Mouse (Mus musculus) embryonic fibroblast, embryonic 13.5 days (primary cell): ENCODE results near the gene Ager. TPM values are rescaled to one million over a fixed set of nuclear protein-coding genes. Genes with fewer than 3 reads are reported as not detected.

Source experiments
- H3K27ac ChIP-seq: 2 replicates; pipeline ENCODE4 v1.5.1; 2012; ENCODE audit warnings: low read length, control low read depth, inconsistent platforms; ENCODE audit not compliant: insufficient read depth
- H3K4me1 ChIP-seq: 2 replicates; pipeline ENCODE4 v1.6.1; 2011; ENCODE audit warnings: low read length; ENCODE audit not compliant: control insufficient read depth, insufficient read depth
- H3K4me3 ChIP-seq: 2 replicates; pipeline ENCODE4 v1.5.1; 2011; ENCODE audit warnings: mild to moderate bottlenecking, control low read depth, low read length; ENCODE audit not compliant: insufficient read depth
- CTCF ChIP-seq: IDR thresholded peaks from 2 replicates; pipeline ENCODE4 v1.5.1; 2011; ENCODE audit warnings: mild to moderate bottlenecking, control low read depth, low read length, moderate library complexity, borderline replicate concordance; ENCODE audit not compliant: insufficient read depth
- POLR2A ChIP-seq: IDR thresholded peaks from 2 replicates; pipeline ENCODE4 v1.6.1; 2011; ENCODE audit warnings: low read depth, mild to moderate bottlenecking, control low read depth, low read length, moderate library complexity
- polyA plus RNA-seq: library from polyadenylated mRNA; stranded (reverse); fragments of >200 nt; gene quantifications from 2 replicates; pipeline ENCODE4 v1.2.4, GENCODE M21; 2011; ENCODE audit warnings: low read depth; ENCODE audit not compliant: missing spikeins, insufficient read length

Gene Ager
- polyA plus RNA-seq, 1 experiment: 0.70 TPM

- no peaks in the 10 kb centered on the region for H3K4me1 ChIP-seq
- no peak overlapping the region for H3K4me3 ChIP-seq
- no peak overlapping the region for H3K27ac ChIP-seq
- TF ChIP-seq POLR2A: no peak
- no peak for TF ChIP-seq CTCF
Measured at GRCm38 (mm10) chr17:34613054-34613645, 15.5 kb downstream of the Ager start.

- Histone ChIP-seq H3K4me1 (no peaks in the 10 kb centered on the region), H3K27ac (no peak overlapping the region), H3K4me3 (no peak overlapping the region)
- TF ChIP-seq CTCF: no peak
- TF ChIP-seq POLR2A: no peak
Measured at GRCm38 (mm10) chr17:34613830-34614229, 16.2 kb downstream of the Ager start.

GRCm38 (mm10) chr17:34615871-34616270 lies 18.2 kb downstream of the Ager start, which contains the start of gene Egfl8:
Egfl8 (minus strand) TSS chr17:34615971.
- Histone ChIP-seq H3K4me1 (no peaks in the 10 kb centered on the region), H3K4me3 (no peak within 1 kb of the TSS), H3K27ac (no peak within 1 kb of the TSS)
- no peak for TF ChIP-seq POLR2A
- no peak for TF ChIP-seq CTCF

- TF ChIP-seq POLR2A (no peak), CTCF (peak; percentile 57; the same call in 1 of the 2 replicates)
- Histone ChIP-seq H3K27ac (no peak overlapping the region), H3K4me3 (no peak overlapping the region), H3K4me1 (no peaks in the 10 kb centered on the region)
Measured at GRCm38 (mm10) chr17:34618999-34619398, 21.3 kb downstream of the Ager start.

GRCm38 (mm10) chr17:34621006-34621405 lies 23.3 kb downstream of the Ager start:
- TF ChIP-seq POLR2A: no peak
- TF ChIP-seq CTCF: no peak
- no peak overlapping the region for H3K4me3 ChIP-seq
- no peak overlapping the region for H3K27ac ChIP-seq
- H3K4me1 ChIP-seq: 0 out of 2 replicates have a peak, but pooled peaks cover under 1% of the 10 kb centered on the region

GRCm38 (mm10) chr17:34623161-34623560 lies 25.5 kb downstream of the Ager start:
- Histone ChIP-seq H3K4me1 (peaks cover 4% of the 10 kb centered on the region; the same call in 1 of the 2 replicates), H3K27ac (no peak overlapping the region), H3K4me3 (no peak overlapping the region)
- TF ChIP-seq POLR2A: no peak
- TF ChIP-seq CTCF: no peak

- H3K27ac ChIP-seq: no peak overlapping the region
- H3K4me3 ChIP-seq: no peak overlapping the region
- TF ChIP-seq POLR2A: no peak
- no peak for TF ChIP-seq CTCF
- peaks cover 9% of the 10 kb centered on the region; the same call in 1 of the 2 replicates for H3K4me1 ChIP-seq
Measured at GRCm38 (mm10) chr17:34624981-34625380, 27.3 kb downstream of the Ager start.

- TF ChIP-seq POLR2A: no peak
- TF ChIP-seq CTCF: no peak
- peaks cover 9% of the 10 kb centered on the region; the same call in 1 of the 2 replicates for H3K4me1 ChIP-seq
- H3K4me3 ChIP-seq: peak overlapping the region; percentile 93
- no peak overlapping the region for H3K27ac ChIP-seq
Measured at GRCm38 (mm10) chr17:34626062-34626772, 28.6 kb downstream of the Ager start.

GRCm38 (mm10) chr17:34626773-34627092 lies 29.1 kb downstream of the Ager start:
- peak overlapping the region; percentile 15 for H3K27ac ChIP-seq

GRCm38 (mm10) chr17:34627093-34627942 lies 29.7 kb downstream of the Ager start:
- H3K27ac ChIP-seq: peak overlapping the region; percentile 77
- peak overlapping the region; percentile 93 for H3K4me3 ChIP-seq
- peaks cover 9% of the 10 kb centered on the region; the same call in 1 of the 2 replicates for H3K4me1 ChIP-seq
- TF ChIP-seq POLR2A (peak; percentile 83), CTCF (no peak)

More at GRCm38 (mm10) chr17:34626773-34627092, 29.1 kb downstream of the Ager start:
- Histone ChIP-seq H3K4me3 (peak overlapping the region; percentile 93), H3K4me1 (peaks cover 9% of the 10 kb centered on the region; the same call in 1 of the 2 replicates)
- TF ChIP-seq POLR2A (no peak), CTCF (peak; percentile 43; the same call in 1 of the 2 replicates)
